Mouse (Mus musculus) adrenal gland, postnatal 4 days (tissue): ENCODE results near the gene Tldc1. TPM values are rescaled to one million over a fixed set of nuclear protein-coding genes. Genes with fewer than 3 reads are reported as not detected.

Experiments
- DNase-seq, 2 experiments: peaks; one replicate each; pipeline ENCODE4 v3.0.0; 2021 to 2022; ENCODE audit warnings: low spot score in 2 of 2, mixed read lengths in 2 of 2
- total RNA-seq, 2 experiments: library from RNA; stranded (reverse); gene quantifications; 2 replicates each; pipeline ENCODE4 v1.2.3; 2021

Gene Tldc1
- total RNA-seq, 2 experiments from 2014 or later, result 16.7 to 17.3 TPM

- DNase-seq, result no peak
These were observed 51.1 kb downstream of the Tldc1 start for GRCm38 (mm10) chr8:119727093-119727492.

GRCm38 (mm10) chr8:119724596-119724995 lies 53.6 kb downstream of the Tldc1 start:
- no peak for DNase-seq

- no peak for DNase-seq
These were observed 54.5 kb downstream of the Tldc1 start for GRCm38 (mm10) chr8:119723676-119724075.

GRCm38 (mm10) chr8:119722348-119722747 lies 55.9 kb downstream of the Tldc1 start:
- no peak for DNase-seq

GRCm38 (mm10) chr8:119719011-119719501 lies 59.2 kb downstream of the Tldc1 start:
- DNase-seq, result no peak

- DNase-seq, result no peak
These were observed 60.5 kb downstream of the Tldc1 start for GRCm38 (mm10) chr8:119717765-119718164.

GRCm38 (mm10) chr8:119716730-119717299 lies 61.4 kb downstream of the Tldc1 start:
- DNase-seq, result no peak

GRCm38 (mm10) chr8:119715221-119715620 lies 63.0 kb downstream of the Tldc1 start:
- peak in 1 of 2 experiments; percentile 32 for DNase-seq

- no peak for DNase-seq
These were observed 64.8 kb downstream of the Tldc1 start for GRCm38 (mm10) chr8:119713421-119713820.

- no peak for DNase-seq
These were observed 66.0 kb downstream of the Tldc1 start for GRCm38 (mm10) chr8:119712226-119712625.

Other genes starting within 250 kb of the Tldc1 start
- gene Mbtps1, start 219.7 kb downstream of the Tldc1 start, total RNA-seq, result 100 to 1,000 TPM; 156 to 163 TPM
- gene Hsdl1, start 203.2 kb downstream of the Tldc1 start, total RNA-seq, result 10 to 100 TPM; 42.5 to 44.5 TPM
- under 1 TPM in 1 of 2 experiments, not detected in 1; 0.17 TPM for gene Dnaaf1, start 203.2 kb downstream of the Tldc1 start, total RNA-seq
- gene Taf1c, start 173.2 kb downstream of the Tldc1 start, total RNA-seq, result 10 to 100 TPM; 19.5 to 23.6 TPM
- gene Adad2, start 165.7 kb downstream of the Tldc1 start, total RNA-seq, result not detected
- gene Kcng4, start 142.7 kb downstream of the Tldc1 start, total RNA-seq, result under 1 TPM; 0.59 to 0.81 TPM
- 10 to 100 TPM; 19.7 to 26.9 TPM for gene Wfdc1, start 112.1 kb downstream of the Tldc1 start, total RNA-seq
- gene Atp2c2, start 78.4 kb downstream of the Tldc1 start, total RNA-seq, result under 1 TPM; 0.42 to 0.48 TPM
- 100 to 1,000 TPM in 1 of 2 experiments, 10 to 100 TPM in 1; 95.9 to 114 TPM for gene Cotl1, start 62.1 kb upstream of the Tldc1 start, total RNA-seq
- 10 to 100 TPM; 15.7 to 18.8 TPM for gene Klhl36, start 83.8 kb upstream of the Tldc1 start, total RNA-seq
- 100 to 1,000 TPM; 108 to 127 TPM for gene Usp10, start 131.9 kb upstream of the Tldc1 start, total RNA-seq
- 1 to 10 TPM in 1 of 2 experiments, not detected in 1; 8.8 TPM for gene Gm20388, start 132.4 kb upstream of the Tldc1 start, total RNA-seq
- 10 to 100 TPM in 1 of 2 experiments, 1 to 10 TPM in 1; 9.9 to 11.7 TPM for gene Crispld2, start 214.0 kb upstream of the Tldc1 start, total RNA-seq